Mouse (Mus musculus): ENCODE results near the gene Galnt10.

DNA sequence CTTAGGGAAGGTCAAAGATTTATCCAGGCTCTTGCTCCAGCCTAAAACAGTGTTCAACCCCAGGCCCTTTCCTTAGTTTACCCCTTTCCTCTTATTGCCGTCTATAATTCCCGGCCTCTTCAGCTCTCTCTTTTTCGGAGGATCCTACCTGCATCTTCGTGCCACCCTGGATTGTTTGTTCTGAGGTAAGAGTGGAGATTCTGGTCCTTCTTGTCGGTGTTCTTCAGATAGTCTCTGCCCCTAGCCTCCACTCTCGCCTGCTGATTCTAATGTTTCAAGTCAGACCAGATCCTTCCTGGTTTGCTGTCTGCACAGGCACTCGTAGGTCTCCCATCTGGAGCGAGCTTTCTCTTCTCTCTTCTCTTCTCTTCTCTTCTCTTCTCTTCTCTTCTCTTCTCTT is 605 bp downstream of the Galnt10 start:
- TF ChIP-seq ZC3H11A (IDR thresholded peaks at IDR 0.05; ENCODE audit: borderline replicate concordance, low read depth, low read length) (no peak), HCFC1 (IDR thresholded peaks at IDR 0.05; ENCODE audit: borderline replicate concordance, insufficient read depth, low read length) (no peak), MAFK (IDR thresholded peaks at IDR 0.05; ENCODE audit: insufficient read depth, low read depth, low read length) (no peak), CHD2 (IDR thresholded peaks at IDR 0.05; ENCODE audit: low read depth, low read length) (no peak)

Data from ES-E14 (cell line).